Mouse (Mus musculus) inflammation-experienced regulatory T-cells (primary cell): ENCODE results near the gene Cyb5r2. TPM values are rescaled to one million over a fixed set of nuclear protein-coding genes. Genes with fewer than 3 reads are reported as not detected.

ENCODE experiments used
- polyA plus RNA-seq, 2 experiments: library from polyadenylated mRNA; unstranded; fragments of 100-300 nt; shearing (Covaris generic); gene quantifications; one replicate each; pipeline ENCODE4 v1.2.1; 2017

Cyb5r2 gene
- polyA plus RNA-seq: under 1 TPM; 0.31 to 0.56 TPM

DNA sequence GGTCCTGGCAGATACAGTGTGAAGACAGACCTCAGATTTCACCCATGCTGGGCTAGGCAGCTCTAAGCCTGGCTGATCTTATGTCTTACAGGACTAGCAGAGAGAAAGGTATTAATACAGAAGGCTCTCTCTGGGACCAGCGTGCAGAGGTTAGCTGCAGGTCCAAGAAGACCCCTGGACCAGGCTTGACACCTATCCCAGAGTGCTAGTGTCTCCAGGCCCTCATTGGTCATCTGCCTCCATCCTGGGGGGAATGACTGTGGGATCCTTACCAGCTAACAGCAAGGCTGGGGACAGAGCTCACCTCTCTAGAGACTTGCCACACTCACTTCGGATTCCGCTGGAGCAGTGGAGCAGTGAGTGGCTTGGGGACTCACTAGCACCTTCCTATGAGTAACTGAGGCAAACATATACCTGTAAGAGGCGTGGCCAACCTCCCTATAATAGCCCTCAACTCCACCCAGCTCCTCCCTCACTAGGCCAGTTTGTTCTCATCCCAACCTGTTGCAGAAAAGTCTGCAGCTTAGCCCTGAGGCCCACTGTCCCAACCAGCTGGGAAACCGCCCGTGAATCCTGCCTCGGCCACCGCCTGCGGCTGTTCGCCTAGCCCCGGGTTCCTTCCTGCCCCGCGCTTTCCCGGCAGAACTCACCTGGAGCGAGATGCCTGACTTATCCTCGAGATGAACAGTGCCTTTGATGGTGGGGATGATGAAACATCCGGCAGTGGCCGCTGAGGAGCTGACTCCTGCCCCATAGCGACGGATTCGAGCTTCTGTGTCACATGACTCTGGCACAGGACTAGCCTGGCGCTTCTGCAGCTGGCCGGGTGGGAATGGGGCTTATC, at the start of gene Cyb5r2:
Cyb5r2 (minus strand) TSS at position 725 of the 844 bp plus-strand sequence.

DNA sequence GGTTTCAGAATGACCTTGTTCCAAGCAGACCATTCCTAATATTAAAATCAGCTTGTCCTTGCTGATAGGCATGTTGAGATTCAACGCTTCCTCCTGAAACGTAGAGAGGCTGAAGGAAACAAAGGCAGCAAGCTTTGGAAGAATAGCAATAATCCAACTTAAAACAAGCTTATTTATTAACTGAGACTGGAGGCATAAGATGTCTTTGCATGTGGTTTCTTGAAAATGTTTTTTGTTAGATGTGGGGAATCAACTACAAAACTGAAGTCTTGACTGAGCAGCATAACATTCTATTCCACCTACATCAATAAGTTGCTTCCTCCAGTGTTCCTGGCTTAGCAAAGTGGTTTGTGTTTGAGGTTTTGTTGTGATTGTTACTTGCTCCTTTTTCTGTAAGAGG, 43.3 kb upstream of the Cyb5r2 start, which contains the start of gene Ovch2:
Ovch2 (minus strand) TSS at position 101 of the 400 bp plus-strand sequence.

Other genes starting within 250 kb of the Cyb5r2 start
- gene Olfml1, start 190.6 kb downstream of the Cyb5r2 start, polyA plus RNA-seq: not detected
- 1 to 10 TPM; 2.2 to 4.4 TPM for gene Ppfibp2, start 162.8 kb downstream of the Cyb5r2 start, polyA plus RNA-seq
- gene 5330417H12Rik, start 132.9 kb downstream of the Cyb5r2 start, polyA plus RNA-seq: not detected
- not detected for gene Ovch2, start 43.2 kb upstream of the Cyb5r2 start, polyA plus RNA-seq
- not detected for gene Olfr467, start 54.2 kb upstream of the Cyb5r2 start, polyA plus RNA-seq
- gene Olfr469, start 67.5 kb upstream of the Cyb5r2 start, polyA plus RNA-seq: not detected
- gene Olfr470, start 89.5 kb upstream of the Cyb5r2 start, polyA plus RNA-seq: not detected
- gene Olfr472, start 139.9 kb upstream of the Cyb5r2 start, polyA plus RNA-seq: under 1 TPM; 0.07 to 0.23 TPM
- gene Olfr473, start 172.4 kb upstream of the Cyb5r2 start, polyA plus RNA-seq: not detected
- not detected for gene Olfr474, start 196.6 kb upstream of the Cyb5r2 start, polyA plus RNA-seq
- gene Olfr476, start 206.8 kb upstream of the Cyb5r2 start, polyA plus RNA-seq: not detected
- under 1 TPM in 1 of 2 experiments, not detected in 1; 0.10 TPM for gene Olfr477, start 228.7 kb upstream of the Cyb5r2 start, polyA plus RNA-seq